Mouse (Mus musculus) forebrain, embryonic 10.5 days (tissue): ENCODE measurements at regions not wholly inside any gene's neighbourhood (a gene's known extent, or its start where the extent isn't known, plus 50 kb on each side); places are given as distances from the start of the nearest gene placed in this dataset.

ENCODE experiments used
- DNase-seq: peaks from one replicate; pipeline ENCODE4 v3.0.0-alpha.2; 2017; ENCODE audit warnings: low spot score; ENCODE audit errors: extremely low spot score
- H3K27ac ChIP-seq: fragments of 300-500 bp; sonication (generic); 2 replicates; pipeline ENCODE4 v1.5.1; 2016; ENCODE audit warnings: mild to moderate bottlenecking
- H3K27me3 ChIP-seq: fragments of 300-500 bp; sonication (generic); 2 replicates; pipeline ENCODE4 v1.6.1; 2016; ENCODE audit warnings: mild to moderate bottlenecking; ENCODE audit not compliant: poor library complexity, severe bottlenecking
- H3K36me3 ChIP-seq: fragments of 300-500 bp; sonication (generic); replicated peaks from 2 replicates; pipeline ENCODE4 v1.6.1; 2016; ENCODE audit warnings: mild to moderate bottlenecking, moderate library complexity
- H3K4me1 ChIP-seq: fragments of 300-500 bp; sonication (generic); 2 replicates; pipeline ENCODE4 v1.6.1; 2016
- H3K4me3 ChIP-seq: fragments of 300-500 bp; sonication (generic); 2 replicates; pipeline ENCODE4 v1.5.1; 2016; ENCODE audit warnings: mild to moderate bottlenecking, moderate library complexity
- H3K9me3 ChIP-seq: fragments of 300-500 bp; sonication (generic); 2 replicates; pipeline ENCODE4 v1.6.1; 2016; ENCODE audit warnings: mild to moderate bottlenecking, moderate library complexity
- WGBS: fragments of 180-500 bp; shearing (Covaris S2); methylation state at CpG from one replicate; pipeline ENCODE4 v1.1.7; 2016; 5-methylcytosine and 5-hydroxymethylcytosine counted together

- Histone ChIP-seq H3K4me3 (no peak overlapping the region), H3K27ac (no peak overlapping the region), H3K9me3 (no peaks in the 10 kb centered on the region), H3K36me3 (no peaks in the 10 kb centered on the region), H3K27me3 (no peaks in the 10 kb centered on the region), H3K4me1 (no peaks in the 10 kb centered on the region)
- no peak for DNase-seq
- WGBS, result 87% methylated on average over 3 of the region's 3 CpGs
These were observed 66.5 kb upstream of the Sel1l start for GRCm38 (mm10) chr12:91915486-91915885.

GRCm38 (mm10) chr12:91910529-91910928 is 61.6 kb upstream of the Sel1l start:
- DNase-seq, result no peak
- no peaks in the 10 kb centered on the region for H3K27me3 ChIP-seq
- no peak overlapping the region for H3K4me3 ChIP-seq
- no peaks in the 10 kb centered on the region for H3K36me3 ChIP-seq
- 75% methylated on average over 8 of the region's 8 CpGs for WGBS
- H3K4me1 ChIP-seq, result no peaks in the 10 kb centered on the region
- peaks cover 5% of the 10 kb centered on the region; the same call in 1 of the 2 replicates for H3K9me3 ChIP-seq
- H3K27ac ChIP-seq, result no peak overlapping the region
